Mouse (Mus musculus) small intestine, adult 2 months (tissue): ENCODE results near the gene Map7d3.

Experiments
- CTCF ChIP-seq: fragments of 200-500 bp; IDR thresholded peaks from 2 replicates; pipeline ENCODE4 v1.5.1; 2012; ENCODE audit warnings: low read depth, mild to moderate bottlenecking, control low read depth, inconsistent platforms, low read length, moderate library complexity, mixed read lengths; ENCODE audit not compliant: insufficient replicate concordance, insufficient read length; ENCODE audit errors: extremely low read depth
- POLR2A ChIP-seq: fragments of 200-500 bp; IDR thresholded peaks from 2 replicates; pipeline ENCODE4 v1.6.1; 2012; ENCODE audit warnings: low read depth, mild to moderate bottlenecking, control low read depth, inconsistent platforms, low read length, moderate library complexity

GRCm38 (mm10) chrX:56839369-56839768, 17.2 kb upstream of the Map7d3 start:
- no peak for TF ChIP-seq CTCF
- no peak for TF ChIP-seq POLR2A
